Mouse (Mus musculus) regulatory T cell (primary cell): ENCODE results near the gene Chrm3.
"Not testable (repeated sequence)": the region's sequence is repeated elsewhere in the genome, so short reads cannot be mapped to it uniquely, and the experiment has no call there.

Experiments used
- in situ Hi-C: fragments of 300-600 bp; cut with MboI, MseI; formaldehyde crosslinking; loops from one replicate; pipeline ENCODE4 v1.15.1; 2025; ENCODE audit warnings: high pct_unique_total_duplicates

Gene Chrm3

DNA sequence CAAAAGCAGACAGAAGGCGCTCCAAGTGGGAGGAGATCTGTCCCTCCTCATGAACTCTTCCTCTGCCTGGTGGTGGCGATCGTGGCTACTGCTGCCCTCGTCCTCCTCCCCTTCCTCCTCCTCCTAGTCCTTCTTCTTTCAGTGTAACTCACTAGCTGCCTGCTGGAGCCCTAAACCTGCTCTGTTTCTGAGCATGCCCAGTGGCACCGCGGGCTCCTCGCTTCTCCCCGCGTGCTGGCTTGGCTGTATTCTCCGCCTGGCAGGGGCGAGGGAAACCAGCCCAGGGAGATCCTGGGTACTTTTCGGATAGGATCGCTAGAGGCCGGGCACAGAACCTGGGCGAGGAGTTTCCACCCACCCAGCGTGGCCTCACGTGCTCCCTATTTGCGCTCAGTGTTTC is at the start of gene Chrm3:
TSS of gene Chrm3 (minus strand) at position 71 of the 400 bp plus-strand sequence.
- in situ Hi-C loops = no loop called here

- in situ Hi-C loops = no loop called here
These were observed 33.7 kb upstream of the Chrm3 start for GRCm38 (mm10) chr13:10394364-10394763.

DNA sequence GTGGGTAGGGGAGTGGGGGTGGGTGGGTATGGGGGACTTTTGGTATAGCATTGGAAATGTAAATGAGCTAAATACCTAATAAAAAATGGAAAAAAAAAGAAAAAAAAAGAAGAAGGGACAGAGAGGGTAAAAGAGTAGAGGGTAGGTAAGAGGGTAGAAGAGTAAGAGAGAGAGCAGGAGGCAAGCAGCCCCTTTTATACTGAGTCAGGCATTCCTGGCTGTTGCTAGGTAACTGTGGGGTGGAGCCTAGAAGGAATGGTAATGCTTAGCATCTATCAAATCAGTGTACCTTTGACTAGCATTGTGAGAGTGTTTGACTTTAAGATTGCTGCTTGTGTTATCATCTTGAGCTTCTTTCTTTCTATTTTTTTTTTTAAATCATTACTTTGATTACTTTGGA is 14.8 kb upstream of the Chrm3 start:
- in situ Hi-C loops = not testable (repeated sequence)

DNA sequence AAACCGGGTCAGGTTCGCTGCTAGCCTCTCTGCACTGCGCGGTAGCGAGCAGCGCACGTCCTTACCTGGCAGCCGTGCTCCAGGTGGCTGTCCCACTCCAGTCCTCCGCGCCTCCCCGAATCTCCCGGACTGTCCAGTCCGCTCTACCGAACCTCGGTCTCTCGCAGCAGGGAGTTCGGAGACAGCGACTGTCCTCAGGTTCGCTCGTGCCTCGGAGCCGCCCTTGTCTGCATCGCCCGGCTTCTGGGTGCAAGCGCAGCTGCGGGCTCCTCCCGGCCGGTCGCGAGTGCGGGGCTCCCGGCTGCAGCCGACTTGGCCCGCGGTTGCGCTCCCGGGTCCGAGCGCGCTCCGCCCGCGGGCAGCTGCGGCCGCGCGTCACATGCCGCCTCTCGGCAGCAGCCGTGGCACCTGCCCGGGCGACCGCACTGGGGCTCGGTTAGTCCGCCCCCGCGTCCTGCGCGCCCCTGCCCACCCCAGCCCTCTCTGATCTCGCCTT is 400 bp downstream of the Chrm3 start:
- in situ Hi-C loops = no loop called here

DNA sequence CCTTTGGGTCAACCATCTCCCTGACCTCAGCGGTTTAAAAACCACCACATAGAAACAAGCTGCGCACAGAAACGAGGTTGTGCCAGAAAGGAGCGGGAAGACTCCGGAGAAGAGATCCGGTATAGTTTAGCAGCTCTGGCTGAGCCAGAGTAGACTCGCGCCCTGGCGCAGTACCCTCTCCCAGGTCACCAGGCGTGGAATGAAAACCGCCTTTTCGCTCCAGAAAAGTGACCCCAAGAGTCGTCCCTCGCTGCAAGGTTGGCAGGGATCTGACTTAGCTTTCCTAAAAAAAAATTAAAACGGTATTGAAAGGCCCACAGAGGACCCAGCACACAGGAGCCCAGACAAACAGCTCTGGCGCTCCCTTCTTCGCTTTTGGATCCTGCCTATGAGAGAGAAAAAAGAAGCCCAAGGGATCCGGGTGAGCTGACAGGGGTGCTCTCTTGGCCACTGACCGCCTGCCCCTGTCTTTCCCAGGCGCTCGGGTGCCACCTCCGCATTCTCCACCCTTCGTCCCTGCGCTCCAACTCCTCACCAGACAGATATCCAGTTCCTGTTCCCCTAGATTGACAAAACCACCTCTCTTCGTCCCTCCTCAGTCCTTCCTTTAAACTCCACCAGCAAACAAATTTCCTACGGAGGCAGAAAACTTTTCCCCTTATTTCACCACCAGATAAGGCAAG is 990 bp downstream of the Chrm3 start:
- in situ Hi-C loops = loop anchor here (10.0 kb wide), 1 partner anchor 775 kb away; no protein-coding TSS in a partner anchor

DNA sequence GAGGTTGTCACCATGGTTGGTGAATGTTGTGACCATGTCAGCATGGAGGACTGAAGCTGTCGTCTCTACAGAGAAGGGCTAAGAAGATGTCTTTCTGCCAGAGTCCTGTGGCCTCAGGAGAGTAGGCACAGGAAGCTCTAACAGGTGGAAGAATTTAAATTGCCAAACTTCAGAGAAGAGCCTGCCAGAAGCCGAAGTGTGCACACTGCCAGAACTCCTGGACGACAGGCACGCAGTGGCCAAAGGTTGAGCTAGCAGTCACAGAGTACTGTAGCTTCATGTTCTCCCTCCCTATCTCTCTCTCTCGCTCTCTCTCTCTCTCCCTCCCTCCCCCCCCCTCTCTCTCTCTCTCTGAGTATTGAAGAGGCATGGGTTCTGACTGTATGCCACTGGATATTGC is 4.9 kb downstream of the Chrm3 start:
- in situ Hi-C loops = loop anchor here (10.0 kb wide), 1 partner anchor 771 kb away; no protein-coding TSS in a partner anchor

DNA sequence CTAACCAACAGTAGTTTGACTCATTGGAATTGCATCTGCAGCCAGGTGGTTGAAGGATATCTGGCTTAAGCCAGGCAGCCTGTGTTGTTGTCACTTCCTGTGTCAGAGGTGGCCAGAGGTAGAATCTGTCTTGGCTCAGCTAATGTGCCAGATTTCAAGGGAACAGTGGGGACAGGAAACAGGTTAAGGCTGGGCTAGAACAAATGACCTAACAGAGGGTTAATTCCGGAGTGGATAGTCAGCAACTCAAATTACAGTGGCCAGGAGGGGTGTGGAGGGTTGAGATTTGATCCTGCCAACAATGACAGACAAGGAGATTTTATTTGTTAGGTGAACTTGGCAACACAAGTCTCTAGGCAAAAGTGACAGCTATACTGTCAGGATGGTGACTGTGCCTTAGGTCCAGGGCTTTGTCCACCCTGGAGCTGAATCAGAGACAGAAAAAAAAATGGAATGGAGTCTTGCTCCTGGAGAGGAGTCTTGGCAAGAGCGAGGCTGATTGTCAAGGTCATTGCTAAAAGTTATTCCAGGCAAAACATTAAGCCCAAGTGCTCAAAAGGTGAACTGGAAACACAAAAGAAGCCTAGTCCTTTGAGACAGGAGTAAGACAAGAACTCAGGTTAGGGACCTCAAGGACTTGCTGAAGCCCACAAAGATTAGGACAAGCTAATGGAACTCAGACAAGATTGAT is 5.6 kb downstream of the Chrm3 start:
- in situ Hi-C loops = loop anchor here (10.0 kb wide), 1 partner anchor 770 kb away; no protein-coding TSS in a partner anchor

DNA sequence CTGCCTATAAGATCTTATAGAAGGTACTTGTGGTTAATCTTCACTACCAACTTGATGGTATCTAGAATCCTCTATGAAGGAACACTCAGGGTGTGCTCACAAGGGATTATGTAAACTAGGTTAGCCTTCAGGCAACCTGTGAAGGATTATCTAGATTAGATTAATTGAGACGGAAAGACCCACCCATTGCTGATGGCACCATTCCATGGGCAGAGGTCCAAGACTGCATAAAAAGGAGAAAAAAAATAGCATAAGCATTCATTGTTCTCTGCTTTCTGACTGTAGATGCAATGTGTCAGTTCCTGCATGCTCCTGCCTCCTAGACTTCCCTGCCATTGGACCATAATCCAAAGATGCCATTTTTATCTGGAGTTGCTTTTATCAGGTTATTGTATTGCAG is 8.5 kb downstream of the Chrm3 start:
- in situ Hi-C loops = loop anchor here (10.0 kb wide), 1 partner anchor 767 kb away; no protein-coding TSS in a partner anchor

GRCm38 (mm10) chr13:10344362-10344761 is 16.3 kb downstream of the Chrm3 start:
- in situ Hi-C loops = no loop called here

- in situ Hi-C loops = no loop called here
These were observed 25.1 kb downstream of the Chrm3 start for GRCm38 (mm10) chr13:10335558-10335957.

DNA sequence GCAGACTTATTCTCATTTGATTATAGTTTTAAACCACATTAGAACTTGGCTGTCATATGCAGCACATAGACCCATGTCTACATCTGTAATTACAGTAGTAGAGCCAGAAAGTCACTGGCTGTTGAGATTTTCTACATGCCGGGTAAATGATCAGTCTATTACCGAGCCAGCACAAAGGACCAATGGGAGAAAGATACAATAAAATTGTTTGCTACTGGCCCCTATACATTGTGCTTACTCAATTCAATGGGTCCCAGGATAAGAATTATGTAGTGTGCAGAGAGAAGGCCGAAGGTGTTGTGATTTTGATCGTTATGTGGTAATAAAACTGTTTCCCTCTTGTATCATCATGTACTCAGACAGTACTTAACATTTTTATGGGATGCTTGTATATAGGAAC is 27.9 kb downstream of the Chrm3 start:
- in situ Hi-C loops = no loop called here

GRCm38 (mm10) chr13:10309811-10310210 is 50.8 kb downstream of the Chrm3 start:
- in situ Hi-C loops = no loop called here

GRCm38 (mm10) chr13:10295160-10295559 is 65.5 kb downstream of the Chrm3 start:
- in situ Hi-C loops = no loop called here

GRCm38 (mm10) chr13:10284331-10284730 is 76.3 kb downstream of the Chrm3 start:
- in situ Hi-C loops = no loop called here

- in situ Hi-C loops = no loop called here
These were observed 85.7 kb downstream of the Chrm3 start for GRCm38 (mm10) chr13:10274907-10275306.

DNA sequence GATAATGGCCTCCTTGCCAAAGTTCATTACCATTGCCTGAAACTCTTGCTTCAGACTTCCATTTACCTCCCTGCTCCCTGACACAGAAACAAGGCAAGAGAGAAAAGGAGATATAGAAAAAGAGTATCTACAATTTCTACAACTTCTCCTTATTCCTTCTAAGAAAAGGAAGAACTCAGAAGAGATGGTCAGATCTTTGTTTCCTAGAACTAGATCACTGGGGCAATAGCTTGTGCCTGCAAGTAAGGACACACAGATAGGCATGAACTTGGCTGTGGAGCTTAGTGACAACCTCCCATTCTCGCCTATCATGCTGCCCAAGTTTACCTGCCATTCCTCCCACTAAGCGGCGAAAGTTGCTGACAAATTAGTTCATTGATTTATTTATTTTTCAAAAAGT is 96.9 kb downstream of the Chrm3 start:
- in situ Hi-C loops = loop anchor here (10.0 kb wide), 1 partner anchor 1581 kb away; no protein-coding TSS in a partner anchor

- in situ Hi-C loops = no loop called here
These were observed 107.6 kb downstream of the Chrm3 start for GRCm38 (mm10) chr13:10253049-10253448.

- in situ Hi-C loops = no loop called here
These were observed 109.0 kb downstream of the Chrm3 start for GRCm38 (mm10) chr13:10251499-10252179.

DNA sequence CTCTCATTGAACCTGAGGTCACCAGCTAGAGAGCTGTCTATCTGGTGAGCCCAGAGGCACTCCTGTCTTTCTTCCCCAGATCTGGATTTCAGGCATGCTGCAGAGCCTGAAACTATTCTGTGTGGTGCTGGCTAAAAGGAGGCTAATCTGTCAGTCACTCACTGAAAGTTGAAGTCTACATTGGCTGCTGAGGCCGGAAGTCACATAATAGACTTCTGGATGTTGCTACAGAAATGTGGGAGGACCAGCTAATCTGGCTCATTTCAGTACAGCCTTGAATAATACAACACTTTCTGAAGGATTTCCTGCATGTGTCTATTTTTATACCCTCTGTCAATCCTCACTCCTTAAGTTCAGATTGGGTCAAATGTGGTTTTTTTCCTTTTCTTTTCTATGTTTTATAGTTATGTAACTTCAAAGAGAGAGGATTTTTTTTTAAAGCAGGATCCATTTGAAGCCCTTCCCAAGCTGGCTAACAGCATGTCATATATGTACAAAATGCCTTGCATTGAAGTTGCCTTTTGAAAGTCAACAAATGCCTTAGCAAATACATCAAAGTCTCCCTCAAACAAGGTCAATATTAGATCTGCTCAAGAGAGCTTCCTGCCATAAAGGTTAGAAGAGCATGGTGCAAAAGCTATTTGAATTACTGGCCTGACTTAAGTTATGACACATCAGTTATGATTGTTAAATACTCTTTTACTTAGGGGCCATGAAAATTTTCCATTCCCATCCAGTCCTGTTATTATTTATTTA is 116.2 kb downstream of the Chrm3 start:
- in situ Hi-C loops = no loop called here

- in situ Hi-C loops = no loop called here
These were observed 120.4 kb downstream of the Chrm3 start for GRCm38 (mm10) chr13:10240238-10240637.

DNA sequence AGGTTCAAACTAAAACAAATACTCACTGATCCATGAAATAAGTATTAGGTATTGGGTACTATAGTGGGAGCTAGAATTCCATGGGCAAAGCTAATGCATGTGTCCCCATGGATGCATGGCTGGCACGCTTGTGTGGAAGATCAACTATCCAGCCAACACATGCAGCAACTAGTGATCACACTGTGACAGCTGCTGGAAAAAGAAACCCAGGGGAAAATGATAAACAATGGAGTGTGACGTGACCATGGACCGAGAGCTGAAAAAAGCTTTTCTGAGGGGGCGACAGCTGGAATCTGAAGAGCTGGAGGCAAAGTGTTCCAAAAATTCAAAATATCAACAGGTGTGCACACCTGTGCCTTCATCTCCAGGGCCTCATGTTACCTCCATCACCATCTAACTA is 120.8 kb downstream of the Chrm3 start:
- in situ Hi-C loops = loop anchor here (10.0 kb wide), 1 partner anchor 495 kb away; no protein-coding TSS in a partner anchor
